Mouse (Mus musculus): Measurements from ENCODE around the gene Slc6a18. TPM values are rescaled to one million over a fixed set of nuclear protein-coding genes. Genes with fewer than 3 reads are reported as not detected.

Slc6a18 gene
- not detected in 2 replicates for polyA plus RNA-seq (2015; fragmentation: Nextera tagmentation; extraction: Ambion mirVana)

DNA sequence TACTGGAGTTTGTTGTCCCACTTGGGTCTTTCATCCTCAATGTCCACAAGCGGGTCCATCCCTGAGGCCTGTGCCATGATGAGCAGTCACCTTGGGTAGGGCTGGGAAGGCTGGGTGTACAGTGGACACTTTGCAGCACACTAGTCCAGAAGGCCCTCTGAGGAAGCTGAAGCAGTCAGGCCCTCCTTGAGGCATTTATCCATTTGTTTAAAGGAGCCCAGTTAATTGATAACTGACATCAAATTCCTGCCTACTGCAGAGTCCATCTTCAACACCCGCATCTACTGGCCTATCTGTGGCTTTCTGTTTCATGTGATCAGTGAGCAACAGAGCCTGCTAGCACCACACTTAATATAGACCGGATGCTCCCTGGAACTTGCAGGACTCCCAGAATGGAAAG, at the start of gene Slc6a18:
Gene Slc6a18 (minus strand): TSS at position 171 of the 400 bp plus-strand sequence.
- H3K4me2 ChIP-seq (ENCODE audit: low read depth, low read length): no peak within 1 kb of the TSS
- no peak within 1 kb of the TSS for H3K27ac ChIP-seq (ENCODE audit: low read length)
- H3K9me3 ChIP-seq (ENCODE audit: control insufficient read depth, low read length): no peaks in the 10 kb centered on the region
- peaks cover 7% of the 10 kb centered on the region; the same call in 1 of the 2 replicates for H3K4me1 ChIP-seq (ENCODE audit: control insufficient read depth, insufficient read depth, low read length)
- no peak within 1 kb of the TSS for H3K9ac ChIP-seq (ENCODE audit: low read depth, low read length)
- no peak within 1 kb of the TSS for H3K4me3 ChIP-seq (ENCODE audit: low read length)
- 79% methylated on average over 3 of the region's 3 CpGs for WGBS
- no peaks in the 10 kb centered on the region for H3K27me3 ChIP-seq (replicated peaks; ENCODE audit: control insufficient read depth, insufficient read depth, low read length)
- no peaks in the 10 kb centered on the region for H3K36me3 ChIP-seq (ENCODE audit: control insufficient read depth, insufficient read depth, low read length)
- no peak for ATAC-seq

DNA sequence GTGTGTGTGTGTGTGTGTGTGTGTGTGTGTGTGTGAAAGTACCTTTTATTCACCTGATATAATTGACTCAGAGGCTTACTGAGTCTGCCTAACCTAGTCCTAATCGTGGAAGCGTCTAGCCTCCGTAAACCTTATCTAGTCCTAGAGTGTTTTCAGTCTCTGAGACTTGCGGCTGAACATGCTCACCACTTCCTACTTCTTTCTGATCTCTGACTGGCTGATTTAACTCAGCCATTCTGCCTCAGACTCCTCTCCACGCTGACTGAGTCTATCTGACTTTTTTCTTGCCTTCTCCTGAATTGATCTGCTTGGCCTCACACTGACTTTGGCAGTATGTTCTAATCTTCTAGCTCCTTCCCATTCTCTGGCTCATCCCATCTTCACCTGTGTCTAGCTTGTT, 47.5 kb upstream of the Slc6a18 start:
- Histone ChIP-seq H3K9me3 (ENCODE audit: control insufficient read depth, low read length) (no peaks in the 10 kb centered on the region), H3K9ac (ENCODE audit: low read depth, low read length) (no peak overlapping the region), H3K4me3 (ENCODE audit: low read length) (no peak overlapping the region), H3K4me1 (ENCODE audit: control insufficient read depth, insufficient read depth, low read length) (no peaks in the 10 kb centered on the region), H3K27ac (ENCODE audit: low read length) (no peak overlapping the region), H3K36me3 (ENCODE audit: control insufficient read depth, insufficient read depth, low read length) (no peaks in the 10 kb centered on the region), H3K4me2 (ENCODE audit: low read depth, low read length) (no peak overlapping the region), H3K27me3 (replicated peaks; ENCODE audit: control insufficient read depth, insufficient read depth, low read length) (no peaks in the 10 kb centered on the region)
- 67% methylated on average over 5 of the region's 5 CpGs for WGBS
- no peak for ATAC-seq

DNA sequence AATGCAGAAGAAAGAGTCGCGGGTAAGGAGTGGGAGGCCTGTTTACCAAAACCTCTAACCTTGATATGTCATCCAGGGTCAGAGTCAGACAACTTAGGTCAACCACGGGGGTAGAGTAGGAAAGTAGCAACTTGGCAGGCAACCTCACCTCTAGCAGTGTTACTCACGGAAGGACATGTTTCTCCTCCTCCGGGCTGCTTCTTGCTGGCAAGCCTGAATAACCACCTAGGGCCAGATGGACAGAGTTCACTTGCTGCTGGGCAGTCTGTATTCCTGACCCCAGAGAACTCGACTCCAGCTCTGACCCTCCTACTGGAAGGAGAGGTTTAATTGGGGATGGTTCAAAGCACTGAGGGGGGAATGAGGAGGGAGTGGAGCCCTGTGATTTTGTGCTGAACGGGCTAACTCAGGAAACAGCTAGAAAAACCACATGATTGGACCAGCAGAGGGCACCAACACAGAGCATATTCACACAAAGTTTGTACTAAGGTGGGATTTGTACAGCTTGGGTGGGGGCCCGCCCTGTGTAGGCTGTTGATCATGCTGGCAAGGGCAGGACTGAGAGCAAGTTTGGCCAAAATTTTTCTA, 45.4 kb upstream of the Slc6a18 start:
- H3K27ac ChIP-seq (ENCODE audit: low read length): no peak overlapping the region
- no peaks in the 10 kb centered on the region for H3K4me1 ChIP-seq (ENCODE audit: control insufficient read depth, insufficient read depth, low read length)
- no peak overlapping the region for H3K9ac ChIP-seq (ENCODE audit: low read depth, low read length)
- 30% methylated on average over 8 of the region's 8 CpGs for WGBS
- H3K9me3 ChIP-seq (ENCODE audit: control insufficient read depth, low read length): no peaks in the 10 kb centered on the region
- no peak overlapping the region for H3K4me2 ChIP-seq (ENCODE audit: low read depth, low read length)
- no peak overlapping the region for H3K4me3 ChIP-seq (ENCODE audit: low read length)
- ATAC-seq: no peak
- no peaks in the 10 kb centered on the region for H3K36me3 ChIP-seq (ENCODE audit: control insufficient read depth, insufficient read depth, low read length)
- no peaks in the 10 kb centered on the region for H3K27me3 ChIP-seq (replicated peaks; ENCODE audit: control insufficient read depth, insufficient read depth, low read length)

DNA sequence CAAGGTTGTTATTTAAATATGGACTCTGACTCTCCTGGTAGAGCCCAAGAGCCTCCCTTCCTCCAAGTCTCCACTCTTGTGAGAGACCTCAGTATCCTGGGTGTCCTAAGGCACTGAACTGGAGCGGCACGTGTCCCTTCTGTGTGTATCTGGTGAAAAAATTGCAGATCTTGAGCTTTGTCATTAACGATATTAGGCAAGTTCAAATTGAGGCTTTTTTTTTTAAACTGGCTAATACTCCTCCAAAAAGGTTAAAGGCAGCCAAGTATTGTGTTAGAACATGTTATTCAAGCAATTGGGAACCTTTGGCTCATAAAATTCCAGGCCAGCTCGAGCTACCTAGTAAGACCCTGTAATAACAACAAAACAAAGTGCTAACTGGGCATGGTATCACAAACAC, 42.4 kb upstream of the Slc6a18 start:
- WGBS: 87% methylated on average over 4 of the region's 4 CpGs

DNA sequence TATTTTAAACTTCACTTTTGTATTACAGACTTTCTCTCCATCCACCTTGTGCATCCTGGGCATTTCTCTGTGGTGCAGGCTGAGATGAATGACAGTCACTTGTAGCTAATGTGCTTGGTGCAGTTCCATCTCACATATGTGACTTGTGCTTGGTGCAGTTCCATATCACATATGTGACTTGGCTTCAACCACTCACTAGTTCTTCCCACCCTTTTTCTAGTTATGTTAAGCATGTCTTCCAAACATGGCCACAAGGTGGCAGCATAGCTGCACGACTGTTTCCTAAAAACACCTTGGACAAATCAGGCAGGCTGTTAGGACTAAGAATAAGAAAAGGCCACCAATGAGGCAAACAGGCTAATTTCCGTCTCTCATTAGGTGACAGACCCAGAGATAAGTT, 40.4 kb upstream of the Slc6a18 start:
- 6% methylated on average over 2 of the region's 2 CpGs for WGBS
- Histone ChIP-seq H3K4me2 (ENCODE audit: low read depth, low read length) (no peak overlapping the region), H3K36me3 (ENCODE audit: control insufficient read depth, insufficient read depth, low read length) (no peaks in the 10 kb centered on the region), H3K4me3 (ENCODE audit: low read length) (no peak overlapping the region), H3K9me3 (ENCODE audit: control insufficient read depth, low read length) (no peaks in the 10 kb centered on the region), H3K27ac (ENCODE audit: low read length) (no peak overlapping the region), H3K27me3 (replicated peaks; ENCODE audit: control insufficient read depth, insufficient read depth, low read length) (no peaks in the 10 kb centered on the region), H3K9ac (ENCODE audit: low read depth, low read length) (no peak overlapping the region), H3K4me1 (ENCODE audit: control insufficient read depth, insufficient read depth, low read length) (no peaks in the 10 kb centered on the region)
- 0 out of 2 replicates have a peak, but pooled peaks have one; percentile 26 for ATAC-seq

More for the DNA sequence above, 42.4 kb upstream of the Slc6a18 start:
- Histone ChIP-seq H3K4me2 (ENCODE audit: low read depth, low read length) (no peak overlapping the region), H3K27ac (ENCODE audit: low read length) (no peak overlapping the region), H3K9ac (ENCODE audit: low read depth, low read length) (no peak overlapping the region), H3K4me3 (ENCODE audit: low read length) (no peak overlapping the region), H3K36me3 (ENCODE audit: control insufficient read depth, insufficient read depth, low read length) (no peaks in the 10 kb centered on the region), H3K9me3 (ENCODE audit: control insufficient read depth, low read length) (no peaks in the 10 kb centered on the region), H3K27me3 (replicated peaks; ENCODE audit: control insufficient read depth, insufficient read depth, low read length) (no peaks in the 10 kb centered on the region), H3K4me1 (ENCODE audit: control insufficient read depth, insufficient read depth, low read length) (no peaks in the 10 kb centered on the region)
- ATAC-seq: no peak

DNA sequence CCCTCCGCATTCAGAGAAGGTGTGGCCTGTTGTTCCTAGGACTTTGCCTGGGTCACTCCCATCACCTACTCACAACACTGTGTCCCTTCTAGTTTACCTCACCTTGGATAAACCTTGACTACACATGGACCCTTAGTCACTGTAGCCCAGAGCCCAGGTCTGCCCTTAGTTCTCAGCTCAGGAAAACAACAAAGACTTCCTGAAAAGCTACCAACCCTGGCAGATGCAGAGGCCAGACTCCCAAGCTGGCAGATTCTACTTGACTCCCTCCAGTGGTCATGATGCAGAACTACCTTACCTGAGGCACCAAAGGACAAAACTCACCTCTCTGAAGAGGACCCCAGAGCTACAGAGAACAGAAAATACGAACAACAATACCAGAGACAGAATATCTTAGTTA, 36.2 kb upstream of the Slc6a18 start:
- Histone ChIP-seq H3K4me3 (ENCODE audit: low read length) (no peak overlapping the region), H3K36me3 (ENCODE audit: control insufficient read depth, insufficient read depth, low read length) (no peaks in the 10 kb centered on the region), H3K4me1 (ENCODE audit: control insufficient read depth, insufficient read depth, low read length) (no peaks in the 10 kb centered on the region; the same call in 1 of the 2 replicates), H3K27ac (ENCODE audit: low read length) (no peak overlapping the region), H3K9me3 (ENCODE audit: control insufficient read depth, low read length) (no peaks in the 10 kb centered on the region), H3K9ac (ENCODE audit: low read depth, low read length) (no peak overlapping the region), H3K27me3 (replicated peaks; ENCODE audit: control insufficient read depth, insufficient read depth, low read length) (no peaks in the 10 kb centered on the region), H3K4me2 (ENCODE audit: low read depth, low read length) (no peak overlapping the region)
- WGBS: 71% methylated on average over 2 of the region's 2 CpGs
- ATAC-seq: peak; percentile 38

DNA sequence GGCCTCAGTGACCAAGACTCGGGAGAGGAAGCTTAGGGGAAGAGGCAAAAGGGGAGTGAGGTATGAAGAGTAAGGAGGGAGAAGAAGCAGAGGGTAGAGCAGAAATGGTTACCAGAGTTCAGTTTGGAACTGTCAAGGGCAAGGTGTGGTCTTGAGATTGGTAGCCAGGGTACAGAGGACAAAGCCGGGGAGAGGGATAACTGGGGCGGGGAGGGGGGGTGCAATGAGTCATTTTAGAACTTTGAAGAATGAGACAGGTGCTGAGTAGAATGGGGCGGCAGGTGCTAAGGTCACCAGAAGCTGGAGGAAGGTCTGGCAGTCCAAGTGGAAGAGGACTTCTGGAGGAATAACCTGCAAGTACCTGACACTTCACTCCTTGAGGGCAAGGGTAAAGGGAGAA, 35.4 kb upstream of the Slc6a18 start:
- H3K27ac ChIP-seq (ENCODE audit: low read length): no peak overlapping the region
- 69% methylated on average over 4 of the region's 4 CpGs for WGBS

DNA sequence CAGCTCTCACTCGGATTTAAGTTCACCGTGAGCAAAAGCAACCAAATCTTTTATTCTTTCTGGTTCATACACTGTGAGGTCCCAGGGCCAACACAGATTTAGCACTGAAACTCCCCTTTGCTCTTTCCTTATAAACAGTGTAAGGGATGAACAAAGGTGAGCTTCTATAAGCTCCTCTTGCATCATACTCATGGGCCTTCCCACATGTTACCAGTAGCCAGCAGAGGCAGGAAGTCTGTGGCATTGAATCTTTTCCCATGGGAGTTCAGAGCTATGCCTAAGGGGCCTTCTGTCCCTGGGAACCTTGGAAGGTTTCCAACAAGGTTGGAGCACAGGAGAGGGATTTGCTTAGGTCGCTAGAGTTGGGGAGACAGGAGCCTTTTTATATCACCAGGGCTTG, 34.4 kb upstream of the Slc6a18 start:
- Histone ChIP-seq H3K27ac (ENCODE audit: low read length) (peak overlapping the region; percentile 31; the same call in 1 of the 2 replicates), H3K4me1 (ENCODE audit: control insufficient read depth, insufficient read depth, low read length) (no peaks in the 10 kb centered on the region; the same call in 1 of the 2 replicates), H3K9me3 (ENCODE audit: control insufficient read depth, low read length) (no peaks in the 10 kb centered on the region), H3K4me3 (ENCODE audit: low read length) (no peak overlapping the region), H3K36me3 (ENCODE audit: control insufficient read depth, insufficient read depth, low read length) (no peaks in the 10 kb centered on the region), H3K27me3 (replicated peaks; ENCODE audit: control insufficient read depth, insufficient read depth, low read length) (no peaks in the 10 kb centered on the region), H3K9ac (ENCODE audit: low read depth, low read length) (no peak overlapping the region), H3K4me2 (ENCODE audit: low read depth, low read length) (no peak overlapping the region)
- 73% methylated on average over 3 of the region's 3 CpGs for WGBS
- peak; percentile 64 for ATAC-seq

More for the DNA sequence above, 35.4 kb upstream of the Slc6a18 start:
- H3K9me3 ChIP-seq (ENCODE audit: control insufficient read depth, low read length): no peaks in the 10 kb centered on the region
- H3K36me3 ChIP-seq (ENCODE audit: control insufficient read depth, insufficient read depth, low read length): no peaks in the 10 kb centered on the region
- H3K27me3 ChIP-seq (replicated peaks; ENCODE audit: control insufficient read depth, insufficient read depth, low read length): no peaks in the 10 kb centered on the region
- H3K4me2 ChIP-seq (ENCODE audit: low read depth, low read length): no peak overlapping the region
- H3K4me3 ChIP-seq (ENCODE audit: low read length): no peak overlapping the region
- H3K9ac ChIP-seq (ENCODE audit: low read depth, low read length): no peak overlapping the region
- peak; percentile 56 for ATAC-seq
- H3K4me1 ChIP-seq (ENCODE audit: control insufficient read depth, insufficient read depth, low read length): no peaks in the 10 kb centered on the region; the same call in 1 of the 2 replicates

DNA sequence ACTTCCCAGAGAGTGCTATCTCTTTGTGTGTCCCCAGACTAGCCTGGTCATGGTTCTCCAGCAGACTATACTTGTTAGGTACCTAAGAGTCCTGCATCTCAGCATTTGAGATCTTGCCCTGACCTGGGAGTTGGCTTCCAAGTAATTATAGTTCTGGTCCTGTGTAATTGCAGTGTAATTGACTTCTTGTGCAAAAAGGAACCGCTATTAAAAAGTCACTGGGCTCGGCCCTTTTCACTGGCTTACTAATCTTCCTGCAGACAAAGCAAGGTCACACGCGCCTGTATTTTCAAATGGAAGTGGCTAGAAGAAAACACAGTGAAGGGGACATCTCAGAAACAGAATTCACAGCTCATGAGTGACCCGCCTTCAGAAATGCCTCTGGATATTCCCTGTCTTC, 34.0 kb upstream of the Slc6a18 start:
- no peak overlapping the region for H3K4me2 ChIP-seq (ENCODE audit: low read depth, low read length)
- no peaks in the 10 kb centered on the region for H3K36me3 ChIP-seq (ENCODE audit: control insufficient read depth, insufficient read depth, low read length)
- no peak overlapping the region for H3K9ac ChIP-seq (ENCODE audit: low read depth, low read length)
- H3K9me3 ChIP-seq (ENCODE audit: control insufficient read depth, low read length): no peaks in the 10 kb centered on the region
- H3K27me3 ChIP-seq (replicated peaks; ENCODE audit: control insufficient read depth, insufficient read depth, low read length): no peaks in the 10 kb centered on the region
- H3K27ac ChIP-seq (ENCODE audit: low read length): 0 out of 2 replicates have a peak overlapping the region, but pooled peaks have one; percentile 24
- 74% methylated on average over 5 of the region's 5 CpGs for WGBS
- no peaks in the 10 kb centered on the region; the same call in 1 of the 2 replicates for H3K4me1 ChIP-seq (ENCODE audit: control insufficient read depth, insufficient read depth, low read length)
- no peak overlapping the region for H3K4me3 ChIP-seq (ENCODE audit: low read length)
- ATAC-seq: no peak

DNA sequence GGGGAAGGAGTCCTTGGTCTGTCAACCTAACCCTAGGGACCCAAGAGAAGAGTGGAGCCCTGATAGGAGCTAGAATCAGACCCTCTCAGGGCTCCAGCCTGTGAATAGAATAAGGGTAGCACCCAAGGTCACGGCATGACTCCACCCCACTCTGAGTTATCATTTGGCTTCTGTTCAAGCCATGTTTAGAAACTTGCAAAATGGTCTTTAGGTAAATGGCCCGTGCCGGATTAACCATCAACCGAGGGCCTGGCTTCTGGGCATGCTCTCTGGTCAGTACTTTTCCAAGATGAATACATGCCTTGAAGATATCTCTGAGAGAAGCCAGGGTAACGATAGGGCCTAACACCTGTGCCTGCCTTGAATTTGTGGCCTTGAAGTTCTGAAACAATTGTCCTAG, 33.4 kb upstream of the Slc6a18 start:
- no peak overlapping the region for H3K4me3 ChIP-seq (ENCODE audit: low read length)
- H3K36me3 ChIP-seq (ENCODE audit: control insufficient read depth, insufficient read depth, low read length): no peaks in the 10 kb centered on the region
- no peak overlapping the region for H3K27ac ChIP-seq (ENCODE audit: low read length)
- ATAC-seq: peak; percentile 19
- H3K4me2 ChIP-seq (ENCODE audit: low read depth, low read length): no peak overlapping the region
- WGBS: 73% methylated on average over 5 of the region's 5 CpGs
- no peak overlapping the region for H3K9ac ChIP-seq (ENCODE audit: low read depth, low read length)
- H3K27me3 ChIP-seq (replicated peaks; ENCODE audit: control insufficient read depth, insufficient read depth, low read length): no peaks in the 10 kb centered on the region
- H3K4me1 ChIP-seq (ENCODE audit: control insufficient read depth, insufficient read depth, low read length): no peaks in the 10 kb centered on the region; the same call in 1 of the 2 replicates
- H3K9me3 ChIP-seq (ENCODE audit: control insufficient read depth, low read length): no peaks in the 10 kb centered on the region
